Mouse (Mus musculus) liver, adult 2 months (tissue): Measurements from ENCODE around the gene Ogfrl1.

Experiments
- CTCF ChIP-seq: fragments of 200-500 bp; IDR thresholded peaks from 2 replicates; pipeline ENCODE4 v1.5.1; 2011; ENCODE audit warnings: low read depth, low read length, control low read depth
- POLR2A ChIP-seq: fragments of 200-500 bp; IDR thresholded peaks from 2 replicates; pipeline ENCODE4 v1.6.1; 2011; ENCODE audit warnings: low read length, control low read depth; ENCODE audit not compliant: insufficient read depth; ENCODE audit errors: extremely low read depth

DNA sequence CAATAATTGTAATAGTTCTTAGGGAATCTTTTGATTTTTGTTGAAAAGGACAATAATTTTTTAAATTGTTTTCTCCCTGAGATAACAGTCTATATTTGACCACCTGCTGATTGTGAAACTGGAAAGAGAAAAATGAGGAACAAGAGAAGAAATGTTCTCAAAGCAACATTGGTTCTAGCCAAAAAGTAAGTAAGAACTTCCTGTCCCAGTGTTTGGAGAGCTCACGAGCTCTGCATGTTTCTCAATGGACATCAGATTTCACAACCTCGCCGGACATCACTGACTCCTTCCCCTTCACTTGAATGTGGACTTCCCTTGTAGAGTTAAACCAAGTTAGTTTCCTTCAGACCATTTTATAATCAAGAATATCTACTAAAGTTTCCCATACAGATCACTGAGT lies 36.0 kb upstream of the Ogfrl1 start:
- TF ChIP-seq POLR2A (no peak), CTCF (no peak)
